Mouse (Mus musculus): ENCODE measurements at regions not wholly inside any gene's neighbourhood (a gene's known extent, or its start where the extent isn't known, plus 50 kb on each side); places are given as distances from the start of the nearest gene placed in this dataset.

- Histone ChIP-seq H3K4me1 (ENCODE audit: control insufficient read depth, insufficient read depth, low read length) (no peaks in the 10 kb centered on the region), H3K27ac (ENCODE audit: insufficient read depth, low read length) (no peak overlapping the region), H3K4me3 (ENCODE audit: insufficient read depth, low read length) (no peak overlapping the region)
- TF ChIP-seq CTCF (IDR thresholded peaks at IDR 0.05; ENCODE audit: extremely low read depth, insufficient read depth, low read length) (no peak), POLR2A (IDR thresholded peaks at IDR 0.05; ENCODE audit: extremely low read depth, insufficient read depth, low read length) (no peak)
These were observed 114.5 kb upstream of the Map1b start for GRCm38 (mm10) chr13:99630800-99631199.

DNA sequence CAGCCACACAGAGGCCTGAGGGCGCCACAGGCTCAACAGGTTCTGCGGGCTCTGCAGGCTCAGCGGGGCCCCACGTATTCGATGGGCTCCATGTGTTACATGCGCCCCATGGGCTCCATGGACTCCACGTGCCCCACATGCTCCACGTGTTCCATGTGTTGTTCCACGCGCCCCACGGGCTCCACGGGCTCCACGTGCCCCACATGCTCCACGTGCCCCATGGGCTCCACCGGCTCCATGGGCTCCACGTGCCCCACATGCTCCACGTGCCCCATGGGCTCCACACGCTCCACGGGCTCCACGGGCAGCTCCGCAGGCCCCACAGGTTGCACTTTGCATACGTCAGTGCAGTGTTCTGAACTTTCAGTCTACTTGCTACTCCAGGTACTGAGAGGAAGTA lies 114.0 kb upstream of the Map1b start:
- no peak for TF ChIP-seq POLR2A (IDR thresholded peaks at IDR 0.05; ENCODE audit: extremely low read depth, insufficient read depth, low read length)
- no peak for TF ChIP-seq CTCF (IDR thresholded peaks at IDR 0.05; ENCODE audit: extremely low read depth, insufficient read depth, low read length)
- Histone ChIP-seq H3K4me3 (ENCODE audit: insufficient read depth, low read length) (no peak overlapping the region), H3K4me1 (ENCODE audit: control insufficient read depth, insufficient read depth, low read length) (no peaks in the 10 kb centered on the region)

GRCm38 (mm10) chr13:99625196-99625595 lies 108.9 kb upstream of the Map1b start:
- Histone ChIP-seq H3K4me1 (ENCODE audit: control insufficient read depth, insufficient read depth, low read length) (no peaks in the 10 kb centered on the region), H3K27ac (ENCODE audit: insufficient read depth, low read length) (no peak overlapping the region), H3K4me3 (ENCODE audit: insufficient read depth, low read length) (no peak overlapping the region)
- no peak for TF ChIP-seq CTCF (IDR thresholded peaks at IDR 0.05; ENCODE audit: extremely low read depth, insufficient read depth, low read length)
- no peak for TF ChIP-seq POLR2A (IDR thresholded peaks at IDR 0.05; ENCODE audit: extremely low read depth, insufficient read depth, low read length)

More for the DNA sequence above, 114.0 kb upstream of the Map1b start:
- no peak overlapping the region for H3K27ac ChIP-seq (ENCODE audit: insufficient read depth, low read length)

GRCm38 (mm10) chr13:99618332-99618731 lies 102.0 kb upstream of the Map1b start:
- H3K4me3 ChIP-seq (ENCODE audit: insufficient read depth, low read length), result no peak overlapping the region
- H3K4me1 ChIP-seq (ENCODE audit: control insufficient read depth, insufficient read depth, low read length), result no peaks in the 10 kb centered on the region
- H3K27ac ChIP-seq (ENCODE audit: insufficient read depth, low read length), result no peak overlapping the region
- TF ChIP-seq CTCF (IDR thresholded peaks at IDR 0.05; ENCODE audit: extremely low read depth, insufficient read depth, low read length) (no peak), POLR2A (IDR thresholded peaks at IDR 0.05; ENCODE audit: extremely low read depth, insufficient read depth, low read length) (no peak)

DNA sequence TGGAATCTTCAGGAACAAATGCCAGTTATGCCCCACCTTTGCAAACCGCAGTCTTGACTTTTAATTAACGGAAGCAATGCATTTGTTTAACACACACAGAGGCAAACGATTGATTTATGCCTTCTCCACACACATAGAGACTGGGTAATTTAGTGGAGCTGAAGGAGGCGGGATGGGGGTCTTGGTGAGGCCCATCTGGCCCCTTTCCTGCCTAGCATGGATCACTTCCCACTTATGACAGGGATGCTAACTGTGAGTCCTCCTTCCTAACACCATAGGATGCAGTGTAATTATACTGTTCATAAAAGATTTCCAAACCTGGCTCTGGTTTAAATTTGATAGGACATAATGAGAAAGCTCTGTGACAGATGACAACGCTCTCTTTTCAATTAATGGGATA lies 101.1 kb upstream of the Map1b start:
- TF ChIP-seq POLR2A (IDR thresholded peaks at IDR 0.05; ENCODE audit: extremely low read depth, insufficient read depth, low read length) (no peak), CTCF (IDR thresholded peaks at IDR 0.05; ENCODE audit: extremely low read depth, insufficient read depth, low read length) (no peak)
- Histone ChIP-seq H3K4me3 (ENCODE audit: insufficient read depth, low read length) (no peak overlapping the region), H3K4me1 (ENCODE audit: control insufficient read depth, insufficient read depth, low read length) (no peaks in the 10 kb centered on the region), H3K27ac (ENCODE audit: insufficient read depth, low read length) (no peak overlapping the region)

- Histone ChIP-seq H3K27ac (ENCODE audit: insufficient read depth, low read length) (no peak overlapping the region), H3K4me1 (ENCODE audit: control insufficient read depth, insufficient read depth, low read length) (no peaks in the 10 kb centered on the region; the same call in 1 of the 2 replicates), H3K4me3 (ENCODE audit: insufficient read depth, low read length) (no peak overlapping the region)
- no peak for TF ChIP-seq CTCF (IDR thresholded peaks at IDR 0.05; ENCODE audit: extremely low read depth, insufficient read depth, low read length)
- TF ChIP-seq POLR2A (IDR thresholded peaks at IDR 0.05; ENCODE audit: extremely low read depth, insufficient read depth, low read length), result no peak
These were observed 95.6 kb upstream of the Map1b start for GRCm38 (mm10) chr13:99611715-99612494.

GRCm38 (mm10) chr13:99610498-99610897 lies 94.2 kb upstream of the Map1b start:
- no peak for TF ChIP-seq CTCF (IDR thresholded peaks at IDR 0.05; ENCODE audit: extremely low read depth, insufficient read depth, low read length)
- TF ChIP-seq POLR2A (IDR thresholded peaks at IDR 0.05; ENCODE audit: extremely low read depth, insufficient read depth, low read length), result no peak
- no peak overlapping the region for H3K27ac ChIP-seq (ENCODE audit: insufficient read depth, low read length)
- H3K4me1 ChIP-seq (ENCODE audit: control insufficient read depth, insufficient read depth, low read length), result no peaks in the 10 kb centered on the region; the same call in 1 of the 2 replicates
- no peak overlapping the region for H3K4me3 ChIP-seq (ENCODE audit: insufficient read depth, low read length)

DNA sequence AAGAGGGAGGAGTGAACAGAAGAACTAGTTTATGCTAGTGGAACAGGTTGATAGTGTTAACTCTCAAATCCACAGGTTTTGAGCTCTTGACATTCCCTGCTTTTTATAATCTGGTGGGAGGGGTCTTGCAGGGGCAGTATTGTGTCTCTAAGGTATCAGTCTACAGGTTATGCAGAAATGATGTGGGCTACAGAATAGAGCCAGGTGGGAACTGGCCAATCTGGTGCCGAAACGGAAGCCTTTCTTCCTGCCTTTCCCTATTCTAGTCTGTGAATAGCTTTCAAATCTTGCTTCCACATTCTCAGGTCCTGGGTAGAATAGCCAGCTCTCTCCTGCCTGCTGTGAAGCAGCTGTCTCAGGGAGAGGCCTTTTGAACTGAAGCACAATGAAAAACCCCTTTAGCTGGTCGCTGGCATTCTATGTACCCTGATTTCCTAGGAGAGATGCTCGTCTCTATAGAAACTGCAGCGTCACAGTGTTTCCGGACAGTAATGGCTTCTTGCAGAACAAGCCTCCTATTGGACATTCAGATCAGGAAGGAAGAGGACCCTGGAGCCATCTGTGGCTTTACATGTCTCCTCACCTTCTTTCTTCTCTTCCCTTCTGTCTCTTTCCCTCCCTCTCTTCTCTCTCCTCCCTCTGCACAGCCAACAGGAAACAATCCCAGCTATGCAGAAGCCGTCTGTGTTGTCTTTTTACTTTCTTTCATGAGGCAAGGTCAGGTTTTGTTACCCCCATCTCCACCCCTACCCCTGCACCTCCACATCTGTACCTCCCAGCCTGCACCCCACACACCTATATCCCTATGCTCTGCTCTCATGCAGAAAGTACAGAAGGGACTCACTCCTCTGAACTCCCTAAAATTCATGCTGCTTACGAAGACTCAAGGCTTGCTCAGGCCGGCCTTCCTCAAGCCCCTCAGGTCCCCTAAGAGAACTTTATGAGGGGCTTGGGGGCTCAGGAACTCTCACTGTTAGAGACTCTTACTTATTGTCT lies 93.1 kb upstream of the Map1b start:
- Histone ChIP-seq H3K4me3 (ENCODE audit: insufficient read depth, low read length) (no peak overlapping the region), H3K27ac (ENCODE audit: insufficient read depth, low read length) (no peak overlapping the region), H3K4me1 (ENCODE audit: control insufficient read depth, insufficient read depth, low read length) (no peaks in the 10 kb centered on the region; the same call in 1 of the 2 replicates)
- TF ChIP-seq CTCF (IDR thresholded peaks at IDR 0.05; ENCODE audit: extremely low read depth, insufficient read depth, low read length) (no peak), POLR2A (IDR thresholded peaks at IDR 0.05; ENCODE audit: extremely low read depth, insufficient read depth, low read length) (no peak)

- no peak for TF ChIP-seq CTCF (IDR thresholded peaks at IDR 0.05; ENCODE audit: extremely low read depth, insufficient read depth, low read length)
- TF ChIP-seq POLR2A (IDR thresholded peaks at IDR 0.05; ENCODE audit: extremely low read depth, insufficient read depth, low read length), result no peak
- Histone ChIP-seq H3K4me3 (ENCODE audit: insufficient read depth, low read length) (no peak overlapping the region), H3K4me1 (ENCODE audit: control insufficient read depth, insufficient read depth, low read length) (no peaks in the 10 kb centered on the region; the same call in 1 of the 2 replicates), H3K27ac (ENCODE audit: insufficient read depth, low read length) (no peak overlapping the region)
These were observed 92.3 kb upstream of the Map1b start for GRCm38 (mm10) chr13:99608591-99608990.

Data from cortical plate, adult 2 months (tissue).